Mouse (Mus musculus) liver, adult 2 months (tissue): ENCODE data around the gene Plcb4.

Source experiments
- CTCF ChIP-seq: fragments of 200-500 bp; IDR thresholded peaks from 2 replicates; pipeline ENCODE4 v1.5.1; 2011; ENCODE audit warnings: low read depth, low read length, control low read depth
- POLR2A ChIP-seq: fragments of 200-500 bp; IDR thresholded peaks from 2 replicates; pipeline ENCODE4 v1.6.1; 2011; ENCODE audit warnings: low read length, control low read depth; ENCODE audit not compliant: insufficient read depth; ENCODE audit errors: extremely low read depth

DNA sequence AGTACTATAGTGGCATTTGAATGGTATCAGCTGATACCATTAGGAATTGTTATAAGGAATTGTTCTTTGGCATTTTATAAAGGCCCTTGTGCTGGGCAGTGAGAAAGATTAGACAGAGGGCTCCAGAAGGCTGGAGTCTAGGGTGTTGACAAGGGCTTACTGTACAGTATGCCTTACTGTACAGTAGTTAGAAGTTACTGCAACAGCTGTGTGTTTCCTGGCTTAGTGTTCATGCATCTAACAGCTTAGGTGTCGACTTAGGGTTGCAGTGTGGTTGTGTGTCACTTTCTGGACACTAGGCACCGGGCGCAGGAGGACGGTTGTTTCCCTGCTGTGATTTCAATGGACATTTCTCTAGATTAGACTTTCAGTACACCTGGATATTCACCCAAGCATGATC, 57.4 kb downstream of the Plcb4 start:
- TF ChIP-seq CTCF (no peak), POLR2A (no peak)
